Mouse (Mus musculus): ENCODE measurements around the gene Olfr771. TPM values are rescaled to one million over a fixed set of nuclear protein-coding genes. Genes with fewer than 3 reads are reported as not detected.
"Not testable (repeated sequence)": the region's sequence is repeated elsewhere in the genome, so short reads cannot be mapped to it uniquely, and the experiment has no call there.

Gene Olfr771
- not detected in 2 replicates for polyA plus RNA-seq (2012; ENCODE audit: insufficient read depth, insufficient read length, missing spikeins)

GRCm38 (mm10) chr10:129164651-129165050 is at the start of gene Olfr771:
Gene Olfr771 (minus strand): TSS chr10:129164751.
- Histone ChIP-seq H3K4me3 (ENCODE audit: insufficient read depth, low read length) (no peak within 1 kb of the TSS), H3K4me1 (ENCODE audit: control insufficient read depth, insufficient read depth, low read length) (no peaks in the 10 kb centered on the region), H3K27ac (ENCODE audit: insufficient read depth, low read depth, low read length) (no peak within 1 kb of the TSS)
- no peak for TF ChIP-seq POLR2A (IDR thresholded peaks at IDR 0.05; ENCODE audit: borderline replicate concordance, low read depth, low read length)
- no peak for TF ChIP-seq CTCF (IDR thresholded peaks at IDR 0.05; ENCODE audit: low read depth, low read length)

- not testable (repeated sequence) for H3K4me3 ChIP-seq (ENCODE audit: insufficient read depth, low read length); H3K27ac ChIP-seq (ENCODE audit: insufficient read depth, low read depth, low read length); H3K4me1 ChIP-seq (ENCODE audit: control insufficient read depth, insufficient read depth, low read length)
These were observed 22.8 kb upstream of the Olfr771 start, which contains the start of gene Olfr773 for GRCm38 (mm10) chr10:129187319-129187718. Gene Olfr773 (minus strand): TSS chr10:129187419.

GRCm38 (mm10) chr10:129177821-129178220 is 13.3 kb upstream of the Olfr771 start, which contains the start of gene Olfr772:
Gene Olfr772 (minus strand): TSS chr10:129177921.
- not testable (repeated sequence) for H3K4me3 ChIP-seq (ENCODE audit: insufficient read depth, low read length)

GRCm38 (mm10) chr10:129138898-129139297 is 25.7 kb downstream of the Olfr771 start, which contains the start of gene Olfr770:
Gene Olfr770 (minus strand): TSS chr10:129138998.
- H3K4me1 ChIP-seq (ENCODE audit: control insufficient read depth, insufficient read depth, low read length) = no peaks in the 10 kb centered on the region
- H3K4me3 ChIP-seq (ENCODE audit: insufficient read depth, low read length) = no peak within 1 kb of the TSS
- H3K27ac ChIP-seq (ENCODE audit: insufficient read depth, low read depth, low read length) = no peak within 1 kb of the TSS
- TF ChIP-seq POLR2A (IDR thresholded peaks at IDR 0.05; ENCODE audit: borderline replicate concordance, low read depth, low read length) = no peak
- TF ChIP-seq CTCF (IDR thresholded peaks at IDR 0.05; ENCODE audit: low read depth, low read length) = no peak

More at GRCm38 (mm10) chr10:129177821-129178220, 13.3 kb upstream of the Olfr771 start, which contains the start of gene Olfr772:
- H3K4me1 ChIP-seq (ENCODE audit: control insufficient read depth, insufficient read depth, low read length); H3K27ac ChIP-seq (ENCODE audit: insufficient read depth, low read depth, low read length): not testable (repeated sequence)

GRCm38 (mm10) chr10:129117761-129118160 is 46.8 kb downstream of the Olfr771 start, which contains the start of gene Olfr769:
Gene Olfr769 (minus strand): TSS chr10:129117861.
- Histone ChIP-seq H3K4me1 (ENCODE audit: control insufficient read depth, insufficient read depth, low read length) (no peaks in the 10 kb centered on the region), H3K4me3 (ENCODE audit: insufficient read depth, low read length) (no peak within 1 kb of the TSS), H3K27ac (ENCODE audit: insufficient read depth, low read depth, low read length) (no peak within 1 kb of the TSS)
- TF ChIP-seq CTCF (IDR thresholded peaks at IDR 0.05; ENCODE audit: low read depth, low read length) (no peak), POLR2A (IDR thresholded peaks at IDR 0.05; ENCODE audit: borderline replicate concordance, low read depth, low read length) (no peak)

GRCm38 (mm10) chr10:129115146-129115545 is 49.4 kb downstream of the Olfr771 start:
- TF ChIP-seq CTCF (IDR thresholded peaks at IDR 0.05; ENCODE audit: low read depth, low read length) = no peak
- TF ChIP-seq POLR2A (IDR thresholded peaks at IDR 0.05; ENCODE audit: borderline replicate concordance, low read depth, low read length) = no peak
- H3K4me1 ChIP-seq (ENCODE audit: control insufficient read depth, insufficient read depth, low read length) = no peaks in the 10 kb centered on the region
- H3K4me3 ChIP-seq (ENCODE audit: insufficient read depth, low read length) = no peak overlapping the region
- no peak overlapping the region for H3K27ac ChIP-seq (ENCODE audit: insufficient read depth, low read depth, low read length)

Other genes with a start within 250 kb of the Olfr771 start
- 4.6 and 7.5 TPM in 2 replicates for gene Rdh5, start 241.9 kb downstream of the Olfr771 start, polyA plus RNA-seq (2012; ENCODE audit: insufficient read depth, insufficient read length, missing spikeins)
- 125 TPM in 2 replicates for gene Bloc1s1, start 240.7 kb downstream of the Olfr771 start, polyA plus RNA-seq (2012; ENCODE audit: insufficient read depth, insufficient read length, missing spikeins)
- gene Itga7, start 230.9 kb downstream of the Olfr771 start, polyA plus RNA-seq (2012; ENCODE audit: insufficient read depth, insufficient read length, missing spikeins) = 0.17 TPM in 1 of 2 replicates, not detected in the other
- gene Mettl7b, start 203.8 kb downstream of the Olfr771 start, polyA plus RNA-seq (2012; ENCODE audit: insufficient read depth, insufficient read length, missing spikeins) = not detected in 2 replicates
- gene Olfr9, start 175.3 kb downstream of the Olfr771 start, polyA plus RNA-seq (2012; ENCODE audit: insufficient read depth, insufficient read length, missing spikeins) = not detected in 2 replicates
- gene Olfr763, start 154.0 kb downstream of the Olfr771 start, polyA plus RNA-seq (2012; ENCODE audit: insufficient read depth, insufficient read length, missing spikeins) = not detected in 2 replicates
- not detected in 2 replicates for gene Olfr764-ps1, start 124.9 kb downstream of the Olfr771 start, polyA plus RNA-seq (2012; ENCODE audit: insufficient read depth, insufficient read length, missing spikeins)
- not detected in 2 replicates for gene Olfr765, start 114.8 kb downstream of the Olfr771 start, polyA plus RNA-seq (2012; ENCODE audit: insufficient read depth, insufficient read length, missing spikeins)
- not detected in 2 replicates for gene Olfr766-ps1, start 95.8 kb downstream of the Olfr771 start, polyA plus RNA-seq (2012; ENCODE audit: insufficient read depth, insufficient read length, missing spikeins)
- gene Olfr767, start 81.8 kb downstream of the Olfr771 start, polyA plus RNA-seq (2012; ENCODE audit: insufficient read depth, insufficient read length, missing spikeins) = not detected in 2 replicates
- gene Olfr768, start 65.4 kb downstream of the Olfr771 start, polyA plus RNA-seq (2012; ENCODE audit: insufficient read depth, insufficient read length, missing spikeins) = not detected in 2 replicates
- gene Olfr769, start 46.9 kb downstream of the Olfr771 start, polyA plus RNA-seq (2012; ENCODE audit: insufficient read depth, insufficient read length, missing spikeins) = not detected in 2 replicates
- gene Olfr770, start 25.8 kb downstream of the Olfr771 start, polyA plus RNA-seq (2012; ENCODE audit: insufficient read depth, insufficient read length, missing spikeins) = not detected in 2 replicates
- gene Olfr772, start 13.2 kb upstream of the Olfr771 start, polyA plus RNA-seq (2012; ENCODE audit: insufficient read depth, insufficient read length, missing spikeins) = not detected in 2 replicates
- gene Olfr773, start 22.7 kb upstream of the Olfr771 start, polyA plus RNA-seq (2012; ENCODE audit: insufficient read depth, insufficient read length, missing spikeins) = not detected in 2 replicates
- not detected in 2 replicates for gene Olfr774, start 71.5 kb upstream of the Olfr771 start, polyA plus RNA-seq (2012; ENCODE audit: insufficient read depth, insufficient read length, missing spikeins)
- gene Olfr775, start 83.7 kb upstream of the Olfr771 start, polyA plus RNA-seq (2012; ENCODE audit: insufficient read depth, insufficient read length, missing spikeins) = not detected in 2 replicates
- gene Olfr776, start 94.4 kb upstream of the Olfr771 start, polyA plus RNA-seq (2012; ENCODE audit: insufficient read depth, insufficient read length, missing spikeins) = not detected in 2 replicates
- gene Olfr777, start 106.7 kb upstream of the Olfr771 start, polyA plus RNA-seq (2012; ENCODE audit: insufficient read depth, insufficient read length, missing spikeins) = 0.15 TPM in 1 of 2 replicates, not detected in the other
- gene Olfr780, start 153.4 kb upstream of the Olfr771 start, polyA plus RNA-seq (2012; ENCODE audit: insufficient read depth, insufficient read length, missing spikeins) = not detected in 2 replicates
- gene Olfr781, start 164.1 kb upstream of the Olfr771 start, polyA plus RNA-seq (2012; ENCODE audit: insufficient read depth, insufficient read length, missing spikeins) = not detected in 2 replicates
- gene Olfr782, start 184.1 kb upstream of the Olfr771 start, polyA plus RNA-seq (2012; ENCODE audit: insufficient read depth, insufficient read length, missing spikeins) = not detected in 2 replicates
- gene Olfr784, start 219.3 kb upstream of the Olfr771 start, polyA plus RNA-seq (2012; ENCODE audit: insufficient read depth, insufficient read length, missing spikeins) = not detected in 2 replicates
- gene Olfr785, start 240.7 kb upstream of the Olfr771 start, polyA plus RNA-seq (2012; ENCODE audit: insufficient read depth, insufficient read length, missing spikeins) = not detected in 2 replicates

All from bone marrow macrophage, adult 2 months (primary cell).